Comparison of ENCODE assay signal across 10 mouse cellular contexts in the genomic region with DNA sequence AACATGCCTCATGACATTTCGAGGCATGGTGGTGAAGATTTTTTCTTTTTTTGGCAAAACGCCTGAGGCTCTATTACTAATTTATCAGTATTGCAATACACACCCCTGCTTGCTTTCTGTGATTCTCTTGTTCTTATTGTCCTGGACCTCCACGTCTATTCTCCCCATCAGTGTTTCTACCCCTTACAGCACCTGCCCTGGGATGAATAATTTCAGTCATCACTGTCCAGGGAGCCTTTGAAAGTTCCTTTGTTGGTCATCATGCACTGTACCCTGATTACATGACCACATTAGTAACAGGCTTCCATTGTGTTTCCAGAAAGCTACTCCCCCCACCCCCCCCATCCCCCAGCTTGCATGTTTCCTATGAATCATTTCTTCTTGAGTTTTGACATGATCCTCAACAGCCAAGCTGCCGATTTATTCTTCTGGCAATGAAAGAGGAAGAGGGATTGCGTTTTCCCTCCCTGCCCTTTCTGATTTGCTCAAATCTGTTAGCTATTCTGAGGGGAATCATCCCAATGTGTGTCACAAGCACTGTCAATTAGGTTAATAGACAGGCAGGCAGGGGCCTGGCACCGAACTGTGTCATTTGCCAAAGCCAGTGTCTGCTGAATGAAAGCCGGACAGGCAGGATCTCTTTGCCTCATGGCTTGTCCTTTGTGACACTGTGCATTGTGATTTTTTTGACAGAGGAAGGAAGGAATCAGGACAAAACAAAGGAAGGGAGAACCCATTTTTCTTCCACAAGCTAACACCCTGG.
DNase-seq lines count a peak whose midpoint lies in the region; ATAC-seq lines count a peak whose summit lies in the region.
"Had no signal": no experiment of that assay in that cellular context is flagged by ENCODE, and none has a peak within 500 bp of the region (broad histone marks: within the 10 kb centered on the region; RNA-seq: fewer than 3 reads in every experiment).

No protein-coding gene starts in this region.

- H3K27me3 ChIP-seq in forebrain, embryonic 13.5 days: no peaks in the 10 kb centered on the region
- H3K27me3 ChIP-seq: liver, embryonic 15.5 days had no signal

- H3K4me3 ChIP-seq in forebrain, embryonic 13.5 days: no peak overlapping the region
- H3K4me3 ChIP-seq: heart, embryonic 10.5 days; liver, embryonic 15.5 days had no signal

- no peak overlapping the region for H3K9ac ChIP-seq in forebrain, embryonic 13.5 days
- H3K9ac ChIP-seq: liver, embryonic 15.5 days had no signal

- 34% methylated on average over 7 of the region's 7 CpGs for WGBS in forebrain, embryonic 13.5 days

- no peak overlapping the region for H3K4me2 ChIP-seq in forebrain, embryonic 13.5 days
- H3K4me2 ChIP-seq: liver, embryonic 15.5 days had no signal

- H3K4me1 ChIP-seq in forebrain, embryonic 13.5 days: peaks cover 8% of the 10 kb centered on the region
- H3K4me1 ChIP-seq: heart, embryonic 10.5 days; liver, embryonic 15.5 days had no signal

- peak; percentile 59 for DNase-seq in left cerebral cortex, postnatal 4 days
- no peak for DNase-seq in left cerebral cortex, postnatal 10 days (ENCODE audit: extremely low spot score in 1 of 2, low spot score in 2 of 2)
- peak; percentile 19 to 34 for DNase-seq in layer of hippocampus, adult 8-10 months (ENCODE audit: low spot score in 2 of 2)
- DNase-seq in retina, embryonic 14.5 days (ENCODE audit: low spot score): peak; percentile 79
- DNase-seq in ovary, adult 18-20 months (ENCODE audit: low spot score): no peak
- DNase-seq in gastrocnemius, postnatal 36 days: no peak
- DNase-seq: thymus, adult 2 months had no signal

- intact Hi-C loops in left cerebral cortex, postnatal 4 days (cut with DNase I): no loop called here
- intact Hi-C loops in left cerebral cortex, postnatal 10 days (cut with DNase I): no loop called here
- intact Hi-C loops in gastrocnemius, postnatal 36 days (cut with DNase I): no loop called here

- peak; percentile 84 for ATAC-seq in forebrain, embryonic 13.5 days

- no peaks in the 10 kb centered on the region for H3K9me3 ChIP-seq in forebrain, embryonic 13.5 days (replicated peaks)
- H3K9me3 ChIP-seq: heart, embryonic 10.5 days; liver, embryonic 15.5 days had no signal

- no peaks in the 10 kb centered on the region for H3K36me3 ChIP-seq in forebrain, embryonic 13.5 days (ENCODE audit: poor library complexity, severe bottlenecking)
- H3K36me3 ChIP-seq: heart, embryonic 10.5 days; liver, embryonic 15.5 days had no signal

- peak overlapping the region; percentile 53 for H3K27ac ChIP-seq in forebrain, embryonic 13.5 days
- H3K27ac ChIP-seq: heart, embryonic 10.5 days; liver, embryonic 15.5 days had no signal

Comparison
In these comparisons a context has a peak if more than half of its experiments do, and no peak if none do; other contexts are left out.
1. DNase-seq: peak in left cerebral cortex, postnatal 4 days (single experiment), layer of hippocampus, adult 8-10 months (2 of 2) and retina, embryonic 14.5 days (single experiment); none in left cerebral cortex, postnatal 10 days (0 of 2), ovary, adult 18-20 months (single experiment) and gastrocnemius, postnatal 36 days (0 of 2).